Mouse (Mus musculus) bone marrow macrophage, adult 2 months (primary cell): Measurements from ENCODE around the gene Cd27.

ENCODE experiments used
- CTCF ChIP-seq: IDR thresholded peaks from 2 replicates; pipeline ENCODE4 v1.5.1; 2012; ENCODE audit warnings: low read depth, mild to moderate bottlenecking, low read length, moderate library complexity
- POLR2A ChIP-seq: IDR thresholded peaks from 2 replicates; pipeline ENCODE4 v1.6.1; 2012; ENCODE audit warnings: mild to moderate bottlenecking, low read depth, low read length, borderline replicate concordance

GRCm38 (mm10) chr6:125210436-125210835, 26.4 kb downstream of the Cd27 start:
- TF ChIP-seq CTCF: no peak
- TF ChIP-seq POLR2A: no peak
